Mouse (Mus musculus) myocyte (in vitro differentiated cells): Measurements from ENCODE around the gene Cttnbp2nl. TPM values are rescaled to one million over a fixed set of nuclear protein-coding genes. Genes with fewer than 3 reads are reported as not detected.
A peak's percentile ranks its signal among the peaks of the same experiment; 100 is the strongest.

Experiments used
- H3K27me3 ChIP-seq: one replicate; pipeline ENCODE4 v1.6.1; 2011; ENCODE audit not compliant: control insufficient read depth, insufficient read depth, insufficient read length
- H3K36me3 ChIP-seq: one replicate; pipeline ENCODE4 v1.6.1; 2011; ENCODE audit not compliant: control insufficient read depth, insufficient read depth
- H3K4me2 ChIP-seq: one replicate; pipeline ENCODE4 v1.6.1; 2011; ENCODE audit warnings: low read depth, control low read depth
- H3K4me3 ChIP-seq: one replicate; pipeline ENCODE4 v1.5.1; 2011; ENCODE audit warnings: mild to moderate bottlenecking, control low read depth, moderate library complexity
- H3K79me2 ChIP-seq: one replicate; pipeline ENCODE4 v1.6.1; 2011; ENCODE audit not compliant: control insufficient read depth, insufficient read depth
- H3ac ChIP-seq: one replicate; pipeline ENCODE4 v1.6.1; 2011; ENCODE audit not compliant: control insufficient read depth, insufficient read length
- CEBPB ChIP-seq: IDR thresholded peaks from 2 replicates; pipeline ENCODE4 v1.6.1; 2011; ENCODE audit warnings: mild to moderate bottlenecking, moderate library complexity; ENCODE audit not compliant: poor library complexity, insufficient read depth, severe bottlenecking
- E2F4 ChIP-seq: IDR thresholded peaks from one replicate; pipeline ENCODE4 v1.6.1; 2011; ENCODE audit warnings: mild to moderate bottlenecking, control low read depth, moderate library complexity; ENCODE audit not compliant: insufficient read depth
- MAX ChIP-seq: IDR thresholded peaks from one replicate; pipeline ENCODE4 v1.6.1; 2011; ENCODE audit warnings: low read depth, mild to moderate bottlenecking, control low read depth
- MYOD1 ChIP-seq, 3 experiments: IDR thresholded peaks; one replicate each; pipeline ENCODE4 v1.6.1; 2011; ENCODE audit warnings: control low read depth in 2 of 3, low read depth in 2 of 3, mild to moderate bottlenecking in 2 of 3, moderate library complexity in 1 of 3; ENCODE audit not compliant: insufficient read length in 2 of 3, control insufficient read depth in 1 of 3
- MYOG ChIP-seq, 3 experiments: IDR thresholded peaks; one replicate each; pipeline ENCODE4 v1.6.1; 2011; ENCODE audit warnings: control low read depth in 2 of 3, low read depth in 2 of 3, mild to moderate bottlenecking in 2 of 3; ENCODE audit not compliant: insufficient read length in 2 of 3, control insufficient read depth in 1 of 3, insufficient read depth in 1 of 3
- POLR2A ChIP-seq: IDR thresholded peaks from one replicate; pipeline ENCODE4 v1.6.1; 2011; ENCODE audit warnings: low read depth, mild to moderate bottlenecking, control low read depth, moderate library complexity; ENCODE audit not compliant: insufficient read length
- POLR2AphosphoS2 ChIP-seq: IDR thresholded peaks from one replicate; pipeline ENCODE4 v1.6.1; 2011; ENCODE audit warnings: low read depth, control low read depth; ENCODE audit not compliant: insufficient read length
- REST ChIP-seq: IDR thresholded peaks from one replicate; pipeline ENCODE4 v1.6.1; 2011; ENCODE audit warnings: mild to moderate bottlenecking, control low read depth, moderate library complexity; ENCODE audit not compliant: insufficient read depth, insufficient read length
- SRF ChIP-seq: IDR thresholded peaks from one replicate; pipeline ENCODE4 v1.6.1; 2011; ENCODE audit warnings: low read depth; ENCODE audit not compliant: control insufficient read depth, insufficient read length
- TCF12 ChIP-seq: IDR thresholded peaks from one replicate; pipeline ENCODE4 v1.6.1; 2011; ENCODE audit warnings: mild to moderate bottlenecking, control low read depth; ENCODE audit not compliant: poor library complexity, insufficient read depth, severe bottlenecking
- TCF3 ChIP-seq: IDR thresholded peaks from one replicate; pipeline ENCODE4 v1.6.1; 2011; ENCODE audit warnings: low read depth, control low read depth; ENCODE audit not compliant: insufficient read length
- USF1 ChIP-seq: IDR thresholded peaks from one replicate; pipeline ENCODE4 v1.6.1; 2011; ENCODE audit warnings: low read depth, mild to moderate bottlenecking, control low read depth, moderate library complexity
- polyA plus RNA-seq: library from polyadenylated mRNA; unstranded; fragments of >200 nt; fragmentation: generic; extraction: Trizol; gene quantifications from one replicate; pipeline ENCODE4 v1.2.1, GENCODE M21; 2012; ENCODE audit warnings: missing spikeins

The Cttnbp2nl gene
- polyA plus RNA-seq, 1 experiment, result 8.9 TPM

GRCm38 (mm10) chr3:104963331-104964276 is 89.3 kb downstream of the Cttnbp2nl start:
- no peak for TF ChIP-seq MAX
- no peak for TF ChIP-seq REST
- no peak for TF ChIP-seq POLR2A
- TF ChIP-seq E2F4, result no peak
- TF ChIP-seq MYOD1 (IDR thresholded peaks at IDR 0.05; ENCODE audit: control insufficient read depth in 1 of 3, insufficient read length in 2 of 3, low read depth in 2 of 3), result no peak
- TF ChIP-seq CEBPB, result no peak
- TF ChIP-seq SRF, result no peak
- TF ChIP-seq TCF12, result no peak
- TF ChIP-seq TCF3, result no peak
- no peak for TF ChIP-seq USF1
- TF ChIP-seq POLR2AphosphoS2, result no peak
- TF ChIP-seq MYOG (IDR thresholded peaks at IDR 0.05; ENCODE audit: control insufficient read depth in 1 of 3, insufficient read depth in 1 of 3, insufficient read length in 2 of 3, low read depth in 2 of 3), result no peak
- peaks cover 27% of the 10 kb centered on the region for H3K27me3 ChIP-seq
- no peak overlapping the region for H3K4me3 ChIP-seq
- H3K4me2 ChIP-seq, result no peak overlapping the region
- H3K36me3 ChIP-seq, result no peaks in the 10 kb centered on the region
- H3K79me2 ChIP-seq, result no peaks in the 10 kb centered on the region
- no peak overlapping the region for H3ac ChIP-seq

- Histone ChIP-seq H3K79me2 (no peaks in the 10 kb centered on the region), H3K4me3 (no peak overlapping the region), H3K27me3 (peaks cover 27% of the 10 kb centered on the region), H3K4me2 (no peak overlapping the region), H3ac (no peak overlapping the region), H3K36me3 (no peaks in the 10 kb centered on the region)
- TF ChIP-seq MAX (no peak), E2F4 (no peak), TCF12 (no peak), SRF (no peak), CEBPB (no peak), POLR2A (no peak), MYOG (IDR thresholded peaks at IDR 0.05; ENCODE audit: control insufficient read depth in 1 of 3, insufficient read depth in 1 of 3, insufficient read length in 2 of 3, low read depth in 2 of 3) (no peak), MYOD1 (IDR thresholded peaks at IDR 0.05; ENCODE audit: control insufficient read depth in 1 of 3, insufficient read length in 2 of 3, low read depth in 2 of 3) (no peak), USF1 (no peak), POLR2AphosphoS2 (no peak)
Observed at GRCm38 (mm10) chr3:104962866-104963265, 90.1 kb downstream of the Cttnbp2nl start.

GRCm38 (mm10) chr3:104962141-104962611 is 90.8 kb downstream of the Cttnbp2nl start:
- Histone ChIP-seq H3K4me2 (peak overlapping the region; percentile 75), H3K36me3 (no peaks in the 10 kb centered on the region), H3K27me3 (peaks cover 27% of the 10 kb centered on the region), H3K79me2 (no peaks in the 10 kb centered on the region), H3ac (no peak overlapping the region), H3K4me3 (no peak overlapping the region)
- no peak for TF ChIP-seq REST
- no peak for TF ChIP-seq TCF3
- TF ChIP-seq TCF12, result no peak
- no peak for TF ChIP-seq USF1
- no peak for TF ChIP-seq POLR2AphosphoS2

GRCm38 (mm10) chr3:104961066-104962059 is 91.6 kb downstream of the Cttnbp2nl start, which contains the start of gene Wnt2b:
TSS of gene Wnt2b (minus strand) at chr3:104961921.
- no peaks in the 10 kb centered on the region for H3K36me3 ChIP-seq
- H3K4me3 ChIP-seq, result no peak within 1 kb of the TSS
- H3K27me3 ChIP-seq, result peaks cover 27% of the 10 kb centered on the region
- H3ac ChIP-seq, result no peak within 1 kb of the TSS
- H3K4me2 ChIP-seq, result peak within 1 kb of the TSS; percentile 75
- TF ChIP-seq USF1, result no peak
- H3K79me2 ChIP-seq, result no peaks in the 10 kb centered on the region
